Mouse (Mus musculus) myocyte (in vitro differentiated cells): Measurements from ENCODE around the gene Nckap5l. TPM values are rescaled to one million over a fixed set of nuclear protein-coding genes. Genes with fewer than 3 reads are reported as not detected.
A peak's percentile ranks its signal among the peaks of the same experiment; 100 is the strongest.

Source experiments
- H3K27me3 ChIP-seq: one replicate; pipeline ENCODE4 v1.6.1; 2011; ENCODE audit not compliant: control insufficient read depth, insufficient read depth, insufficient read length
- H3K36me3 ChIP-seq: one replicate; pipeline ENCODE4 v1.6.1; 2011; ENCODE audit not compliant: control insufficient read depth, insufficient read depth
- H3K4me2 ChIP-seq: one replicate; pipeline ENCODE4 v1.6.1; 2011; ENCODE audit warnings: low read depth, control low read depth
- H3K4me3 ChIP-seq: one replicate; pipeline ENCODE4 v1.5.1; 2011; ENCODE audit warnings: mild to moderate bottlenecking, control low read depth, moderate library complexity
- H3K79me2 ChIP-seq: one replicate; pipeline ENCODE4 v1.6.1; 2011; ENCODE audit not compliant: control insufficient read depth, insufficient read depth
- H3ac ChIP-seq: one replicate; pipeline ENCODE4 v1.6.1; 2011; ENCODE audit not compliant: control insufficient read depth, insufficient read length
- CEBPB ChIP-seq: IDR thresholded peaks from 2 replicates; pipeline ENCODE4 v1.6.1; 2011; ENCODE audit warnings: mild to moderate bottlenecking, moderate library complexity; ENCODE audit not compliant: poor library complexity, insufficient read depth, severe bottlenecking
- E2F4 ChIP-seq: IDR thresholded peaks from one replicate; pipeline ENCODE4 v1.6.1; 2011; ENCODE audit warnings: mild to moderate bottlenecking, control low read depth, moderate library complexity; ENCODE audit not compliant: insufficient read depth
- MAX ChIP-seq: IDR thresholded peaks from one replicate; pipeline ENCODE4 v1.6.1; 2011; ENCODE audit warnings: low read depth, mild to moderate bottlenecking, control low read depth
- MYOD1 ChIP-seq, 3 experiments: IDR thresholded peaks; one replicate each; pipeline ENCODE4 v1.6.1; 2011; ENCODE audit warnings: control low read depth in 2 of 3, low read depth in 2 of 3, mild to moderate bottlenecking in 2 of 3, moderate library complexity in 1 of 3; ENCODE audit not compliant: insufficient read length in 2 of 3, control insufficient read depth in 1 of 3
- MYOG ChIP-seq, 3 experiments: IDR thresholded peaks; one replicate each; pipeline ENCODE4 v1.6.1; 2011; ENCODE audit warnings: control low read depth in 2 of 3, low read depth in 2 of 3, mild to moderate bottlenecking in 2 of 3; ENCODE audit not compliant: insufficient read length in 2 of 3, control insufficient read depth in 1 of 3, insufficient read depth in 1 of 3
- POLR2A ChIP-seq: IDR thresholded peaks from one replicate; pipeline ENCODE4 v1.6.1; 2011; ENCODE audit warnings: low read depth, mild to moderate bottlenecking, control low read depth, moderate library complexity; ENCODE audit not compliant: insufficient read length
- POLR2AphosphoS2 ChIP-seq: IDR thresholded peaks from one replicate; pipeline ENCODE4 v1.6.1; 2011; ENCODE audit warnings: low read depth, control low read depth; ENCODE audit not compliant: insufficient read length
- REST ChIP-seq: IDR thresholded peaks from one replicate; pipeline ENCODE4 v1.6.1; 2011; ENCODE audit warnings: mild to moderate bottlenecking, control low read depth, moderate library complexity; ENCODE audit not compliant: insufficient read depth, insufficient read length
- SRF ChIP-seq: IDR thresholded peaks from one replicate; pipeline ENCODE4 v1.6.1; 2011; ENCODE audit warnings: low read depth; ENCODE audit not compliant: control insufficient read depth, insufficient read length
- TCF12 ChIP-seq: IDR thresholded peaks from one replicate; pipeline ENCODE4 v1.6.1; 2011; ENCODE audit warnings: mild to moderate bottlenecking, control low read depth; ENCODE audit not compliant: poor library complexity, insufficient read depth, severe bottlenecking
- TCF3 ChIP-seq: IDR thresholded peaks from one replicate; pipeline ENCODE4 v1.6.1; 2011; ENCODE audit warnings: low read depth, control low read depth; ENCODE audit not compliant: insufficient read length
- USF1 ChIP-seq: IDR thresholded peaks from one replicate; pipeline ENCODE4 v1.6.1; 2011; ENCODE audit warnings: low read depth, mild to moderate bottlenecking, control low read depth, moderate library complexity
- polyA plus RNA-seq: library from polyadenylated mRNA; unstranded; fragments of >200 nt; fragmentation: generic; extraction: Trizol; gene quantifications from one replicate; pipeline ENCODE4 v1.2.1, GENCODE M21; 2012; ENCODE audit warnings: missing spikeins

The Nckap5l gene
- 40.9 TPM for polyA plus RNA-seq

DNA sequence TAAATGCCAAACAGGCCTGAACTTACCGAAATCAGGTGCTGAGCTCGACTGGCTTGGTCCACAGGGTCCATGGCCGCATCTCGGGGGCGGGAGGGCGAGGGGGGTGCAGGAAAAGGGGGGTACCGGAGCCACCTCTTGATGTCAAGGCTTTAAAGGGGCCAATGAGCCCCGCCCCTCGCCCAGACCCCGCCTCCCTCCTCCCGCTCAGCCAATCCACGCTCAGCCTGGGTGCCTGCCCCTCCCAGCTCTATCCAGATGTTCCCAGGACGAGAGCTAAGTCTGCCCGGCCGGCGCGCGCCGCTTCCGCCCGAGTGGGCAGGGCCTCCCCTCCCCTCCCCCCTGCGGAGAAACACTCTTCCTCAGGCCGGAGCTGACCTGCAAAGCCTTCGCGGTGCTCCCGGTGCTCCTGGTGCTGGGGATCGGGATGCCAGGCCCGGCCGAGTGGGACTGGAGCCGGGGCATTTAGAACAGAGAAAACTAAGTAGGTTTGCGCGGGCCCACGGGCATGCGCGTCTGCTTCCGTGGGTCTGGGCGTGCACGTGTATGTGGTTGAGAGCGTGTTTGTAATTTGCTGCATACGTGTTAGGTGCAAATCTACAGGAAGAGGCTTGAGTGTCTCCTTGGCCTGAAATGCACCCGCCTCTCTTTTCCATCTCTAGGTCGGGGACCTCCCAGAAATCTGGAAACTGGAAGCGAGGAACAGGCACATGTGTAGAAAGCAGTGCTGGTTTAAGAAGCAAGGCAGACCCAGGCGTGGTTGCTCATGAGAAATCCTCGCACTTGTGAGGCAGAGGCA, at the start of gene Nckap5l:
Gene Nckap5l (minus strand): TSS at position 143 of the 796 bp plus-strand sequence.
- H3K4me2 ChIP-seq = peak within 1 kb of the TSS; percentile 93
- peak within 1 kb of the TSS; percentile 95 for H3K4me3 ChIP-seq
- TF ChIP-seq E2F4 = no peak
- no peak for TF ChIP-seq REST
- TF ChIP-seq POLR2A = peak; percentile 75
- peak; percentile 74 for TF ChIP-seq POLR2AphosphoS2
- peak in 1 of 3 experiments; percentile 28 for TF ChIP-seq MYOD1 (IDR thresholded peaks at IDR 0.05; ENCODE audit: control insufficient read depth in 1 of 3, insufficient read length in 2 of 3, low read depth in 2 of 3)
- no peak for TF ChIP-seq USF1
- peak; percentile 50 for TF ChIP-seq MAX
- peak in 1 of 3 experiments; percentile 51 for TF ChIP-seq MYOG (IDR thresholded peaks at IDR 0.05; ENCODE audit: control insufficient read depth in 1 of 3, insufficient read depth in 1 of 3, insufficient read length in 2 of 3, low read depth in 2 of 3)
- no peak for TF ChIP-seq SRF
- H3K27me3 ChIP-seq = no peaks in the 10 kb centered on the region
- H3K79me2 ChIP-seq = peaks cover 52% of the 10 kb centered on the region
- peaks cover 3% of the 10 kb centered on the region for H3K36me3 ChIP-seq
- H3ac ChIP-seq = peak within 1 kb of the TSS; percentile 57

- Histone ChIP-seq H3K4me2 (no peak overlapping the region), H3K36me3 (no peaks in the 10 kb centered on the region), H3K4me3 (no peak overlapping the region), H3K27me3 (no peaks in the 10 kb centered on the region), H3K79me2 (no peaks in the 10 kb centered on the region), H3ac (no peak overlapping the region)
- TF ChIP-seq TCF3 (no peak), MYOG (IDR thresholded peaks at IDR 0.05; ENCODE audit: control insufficient read depth in 1 of 3, insufficient read depth in 1 of 3, insufficient read length in 2 of 3, low read depth in 2 of 3) (no peak), TCF12 (no peak), POLR2AphosphoS2 (no peak), E2F4 (no peak), REST (no peak), MAX (no peak), CEBPB (no peak), SRF (no peak), MYOD1 (IDR thresholded peaks at IDR 0.05; ENCODE audit: control insufficient read depth in 1 of 3, insufficient read length in 2 of 3, low read depth in 2 of 3) (no peak)
Measured at GRCm38 (mm10) chr15:99505324-99506095, 48.0 kb upstream of the Nckap5l start.

- Histone ChIP-seq H3K4me3 (no peak overlapping the region), H3K27me3 (no peaks in the 10 kb centered on the region), H3K79me2 (no peaks in the 10 kb centered on the region), H3K36me3 (no peaks in the 10 kb centered on the region), H3K4me2 (no peak overlapping the region), H3ac (no peak overlapping the region)
- TF ChIP-seq TCF12 (no peak), CEBPB (no peak), E2F4 (no peak), REST (no peak)
Measured at GRCm38 (mm10) chr15:99503256-99503655, 45.7 kb upstream of the Nckap5l start.

GRCm38 (mm10) chr15:99502311-99502831, 44.8 kb upstream of the Nckap5l start:
- Histone ChIP-seq H3K4me3 (no peak overlapping the region), H3K36me3 (no peaks in the 10 kb centered on the region), H3ac (no peak overlapping the region), H3K4me2 (no peak overlapping the region), H3K27me3 (no peaks in the 10 kb centered on the region), H3K79me2 (no peaks in the 10 kb centered on the region)
- TF ChIP-seq SRF = no peak
